Mouse (Mus musculus) cerebellum, adult 9-11 months (tissue): ENCODE data around the gene L1cam.

Experiments
- DNase-seq: peaks from one replicate; pipeline ENCODE4 v3.0.0; 2022

Gene L1cam

DNA sequence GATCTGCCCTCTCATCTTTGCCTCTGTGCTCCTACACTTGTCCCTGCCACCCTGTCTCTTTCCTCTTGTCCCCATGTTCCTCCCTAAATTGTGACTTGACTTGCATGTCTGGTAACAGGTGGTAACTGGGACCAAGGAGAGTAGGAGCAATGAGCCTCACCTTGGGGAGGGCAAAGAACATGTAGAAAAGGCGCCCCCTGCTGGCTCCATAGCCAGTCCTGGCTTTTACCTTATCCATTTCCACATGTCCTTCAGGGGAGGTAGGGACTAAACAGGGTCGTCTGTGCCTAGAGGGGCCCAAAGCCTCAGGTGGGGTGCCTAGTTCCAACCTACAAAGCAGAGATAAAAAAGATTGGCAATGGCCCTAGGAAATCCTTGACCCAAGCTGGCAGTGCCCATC, at the start of gene L1cam:
TSS of gene L1cam (minus strand) at position 387 of the 400 bp plus-strand sequence.
- DNase-seq: peak; percentile 61

- DNase-seq: no peak
Observed at GRCm38 (mm10) chrX:73942294-73942693, 46.4 kb upstream of the L1cam start.

DNA sequence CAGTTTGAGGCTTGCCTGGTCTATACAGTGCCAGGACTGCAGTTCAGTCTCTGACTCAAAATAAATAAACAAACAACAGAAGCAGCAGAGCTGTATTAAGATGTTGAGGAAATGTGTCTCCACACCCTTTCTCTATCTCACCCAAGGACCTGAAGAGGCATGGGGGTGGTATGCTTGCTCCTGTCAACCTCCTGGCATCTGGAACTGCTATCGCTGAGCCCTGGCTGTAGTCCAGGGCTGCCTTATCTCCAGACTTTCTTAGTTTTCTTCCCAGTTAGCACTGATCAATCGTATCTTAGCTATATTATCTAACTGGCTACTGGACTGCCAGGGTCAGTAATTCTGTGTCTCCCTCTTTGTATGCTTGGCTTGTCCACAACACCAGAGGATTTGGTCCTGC, 46.0 kb upstream of the L1cam start:
- DNase-seq: no peak

GRCm38 (mm10) chrX:73931871-73932270, 36.0 kb upstream of the L1cam start:
- DNase-seq: no peak

DNA sequence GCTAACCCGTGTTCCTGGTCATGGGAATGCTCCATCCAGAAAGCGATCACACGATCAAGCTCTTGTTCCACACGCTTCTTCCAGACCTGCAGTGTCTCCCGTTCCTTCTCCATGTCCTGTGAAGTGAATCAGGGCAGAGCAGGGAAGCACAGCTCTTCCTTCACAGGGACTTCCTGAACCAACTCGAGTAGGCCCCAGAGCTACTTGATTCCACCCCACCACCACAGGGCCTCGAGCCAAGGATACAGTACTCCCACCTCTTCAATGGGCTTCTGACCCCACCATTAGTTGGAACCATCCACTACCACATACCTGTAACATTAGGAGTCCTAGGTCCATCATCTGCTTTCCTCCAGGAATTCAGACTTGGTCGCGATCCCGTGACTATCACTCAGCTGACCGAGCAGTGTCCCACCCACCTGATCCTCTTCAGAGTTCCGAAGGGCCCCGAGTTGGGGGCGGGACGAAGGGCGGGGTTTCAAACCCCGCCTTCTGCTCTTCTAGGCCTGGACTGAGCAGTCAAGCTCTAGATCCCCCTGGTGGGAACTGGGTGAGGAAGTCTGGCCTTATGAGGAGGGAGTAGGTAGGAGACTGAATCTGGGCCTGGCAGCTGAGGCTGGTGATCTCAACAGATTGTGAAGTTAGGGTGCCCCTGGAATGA, 34.6 kb upstream of the L1cam start, which contains the start of gene Renbp:
TSS of gene Renbp (minus strand) at position 449 of the 661 bp plus-strand sequence.
- no peak for DNase-seq

DNA sequence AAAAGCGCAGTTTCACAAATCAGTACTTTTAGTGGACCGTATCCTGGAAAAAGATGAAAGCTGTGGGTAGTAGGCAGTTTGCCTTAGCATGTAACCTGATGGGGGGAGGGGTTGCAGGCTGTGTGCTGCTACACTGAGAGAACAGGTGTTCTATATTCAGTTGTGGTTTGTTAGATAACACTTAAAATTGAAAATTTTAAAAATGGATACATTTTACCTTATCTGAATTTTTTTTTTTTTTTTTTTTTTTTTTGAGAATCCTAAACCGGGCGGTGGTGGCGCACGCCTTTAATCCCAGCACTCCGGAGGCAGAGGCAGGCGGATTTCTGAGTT, 26.6 kb upstream of the L1cam start:
- DNase-seq: no peak

GRCm38 (mm10) chrX:73921823-73922549, 26.1 kb upstream of the L1cam start, which contains the start of the genes Arhgap4 and Naa10:
TSS of gene Arhgap4 (minus strand) at chrX:73921870.
TSS of gene Naa10 (minus strand) at chrX:73921944.
- DNase-seq: peak; percentile 94

DNA sequence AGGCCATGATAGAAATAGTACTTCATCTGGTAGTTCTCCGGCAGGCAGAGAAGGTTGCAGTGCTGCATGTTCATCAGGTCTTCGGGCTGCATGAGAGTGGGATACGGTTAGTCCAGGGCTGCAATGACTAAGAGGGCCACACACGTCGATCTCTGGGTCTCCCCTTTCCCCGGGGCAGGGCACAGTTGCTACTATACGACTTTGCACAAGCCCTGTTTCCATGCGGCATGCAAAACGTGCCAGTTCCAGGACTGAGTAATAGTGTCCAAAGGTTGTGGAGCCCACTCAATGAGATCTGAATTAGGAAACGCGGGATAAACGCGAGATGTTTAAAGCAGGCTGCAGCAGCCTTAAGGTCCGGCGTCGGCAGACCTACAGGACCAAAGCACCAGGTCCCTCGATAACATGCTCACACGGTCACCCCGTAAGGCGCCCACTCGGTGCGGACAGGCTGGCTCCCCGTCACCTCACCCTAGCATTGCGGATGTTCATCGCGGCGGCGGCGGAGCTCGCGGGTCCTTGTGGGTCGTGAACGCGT, 25.4 kb upstream of the L1cam start:
- no peak for DNase-seq

GRCm38 (mm10) chrX:73918631-73919030, 22.7 kb upstream of the L1cam start:
- no peak for DNase-seq

DNA sequence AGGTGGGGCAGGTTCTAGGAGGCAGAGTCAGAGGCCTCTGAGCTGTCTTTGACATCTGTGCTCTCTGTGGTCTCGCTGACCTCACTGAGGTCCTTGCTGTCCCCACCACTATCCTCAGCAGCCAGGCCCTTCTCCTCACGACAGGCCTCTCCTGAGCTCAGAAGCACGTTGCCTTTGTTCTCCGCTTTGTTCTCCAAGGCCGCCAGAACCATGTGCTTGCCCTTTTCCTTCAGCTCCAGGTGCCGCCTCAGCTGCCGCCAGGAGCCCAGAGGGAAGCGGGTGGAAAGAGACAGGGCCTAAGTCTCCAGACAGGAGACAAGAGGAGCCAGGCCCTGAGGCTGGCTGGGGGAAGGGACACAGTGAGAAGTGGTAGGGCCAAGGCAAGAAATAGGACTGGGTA, 21.0 kb upstream of the L1cam start:
- no peak for DNase-seq

GRCm38 (mm10) chrX:73914827-73915703, 19.2 kb upstream of the L1cam start:
- DNase-seq: peak; percentile 96

DNA sequence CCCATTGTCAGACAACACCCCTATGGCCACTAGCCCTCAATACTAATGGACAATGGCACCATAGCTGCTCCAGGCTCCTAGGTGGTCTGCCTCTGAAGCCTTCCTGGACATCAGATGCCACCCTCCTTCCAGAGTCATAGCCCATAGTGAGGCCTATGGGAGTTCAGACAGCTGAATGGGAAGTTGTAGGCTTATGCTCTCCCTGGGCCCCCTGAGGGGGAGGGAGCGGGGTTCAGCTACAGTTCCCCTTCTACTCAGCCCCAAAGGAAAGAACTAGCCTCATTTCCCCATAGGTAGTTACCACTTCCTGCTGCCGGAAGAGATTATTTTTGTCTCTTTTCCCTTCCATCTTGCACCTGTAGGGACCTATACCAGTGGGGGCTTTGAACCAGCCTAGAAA, 15.7 kb upstream of the L1cam start:
- DNase-seq: no peak

DNA sequence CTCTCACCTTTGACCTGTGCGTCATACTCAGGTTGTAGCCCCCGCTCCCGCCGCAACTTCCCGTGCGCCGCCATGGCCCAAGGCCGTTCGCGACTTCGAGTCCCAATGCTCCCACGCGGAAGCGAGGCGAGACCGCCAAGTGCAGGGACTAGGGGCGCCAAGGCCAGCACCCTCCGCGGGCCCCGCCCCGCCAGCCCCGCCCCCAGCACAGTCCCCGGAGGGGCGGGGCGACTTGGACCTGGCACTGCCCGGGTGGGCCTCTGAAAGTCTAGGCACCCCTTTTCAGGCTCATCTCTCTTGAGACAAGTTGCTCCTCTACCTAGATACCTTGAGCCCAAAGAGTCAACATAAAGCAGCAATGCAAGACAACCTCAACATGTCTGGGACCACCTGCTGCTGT, 15.3 kb upstream of the L1cam start:
- DNase-seq: no peak

GRCm38 (mm10) chrX:73910451-73910850, 14.5 kb upstream of the L1cam start:
- DNase-seq: no peak

DNA sequence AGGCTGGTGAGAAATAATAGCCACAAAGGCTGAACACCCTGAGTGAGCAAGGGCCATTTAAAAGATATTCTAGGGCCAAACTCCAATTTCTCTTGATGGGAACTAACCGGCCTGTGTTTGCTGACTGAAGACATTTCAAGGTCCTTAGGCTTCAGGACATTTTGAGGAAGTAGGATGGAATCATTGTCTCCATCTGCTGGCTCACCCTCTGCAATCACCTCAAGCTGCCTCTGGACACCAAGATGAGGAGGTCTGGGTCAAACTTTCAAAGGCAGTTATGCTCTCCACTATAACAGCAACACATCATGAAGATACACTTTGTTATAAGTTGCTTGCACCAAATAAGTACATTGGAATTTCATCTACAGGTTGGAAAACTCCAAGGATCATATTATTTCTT, 14.1 kb upstream of the L1cam start:
- no peak for DNase-seq

DNA sequence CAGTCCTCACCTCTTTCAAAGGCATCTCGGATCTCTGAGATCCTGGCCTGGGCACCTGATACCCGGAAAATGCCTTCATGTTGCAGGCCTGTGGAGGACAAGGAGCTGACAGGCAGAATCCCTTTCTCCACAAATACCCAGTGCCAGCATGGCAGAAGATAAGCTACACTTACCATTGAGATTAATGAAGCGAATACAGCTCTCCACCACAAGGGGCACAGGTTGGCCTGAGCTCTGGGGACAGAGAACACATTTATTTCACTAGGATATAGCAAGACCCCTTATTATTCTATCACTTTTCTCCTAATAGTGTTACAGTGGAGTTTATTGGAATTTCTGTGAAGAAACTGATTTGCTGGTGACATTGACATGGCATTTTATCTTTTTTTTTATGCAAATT, 2.1 kb upstream of the L1cam start:
- no peak for DNase-seq

- peak; percentile 68 for DNase-seq
Observed at GRCm38 (mm10) chrX:73892833-73893232, 3.1 kb downstream of the L1cam start.

DNA sequence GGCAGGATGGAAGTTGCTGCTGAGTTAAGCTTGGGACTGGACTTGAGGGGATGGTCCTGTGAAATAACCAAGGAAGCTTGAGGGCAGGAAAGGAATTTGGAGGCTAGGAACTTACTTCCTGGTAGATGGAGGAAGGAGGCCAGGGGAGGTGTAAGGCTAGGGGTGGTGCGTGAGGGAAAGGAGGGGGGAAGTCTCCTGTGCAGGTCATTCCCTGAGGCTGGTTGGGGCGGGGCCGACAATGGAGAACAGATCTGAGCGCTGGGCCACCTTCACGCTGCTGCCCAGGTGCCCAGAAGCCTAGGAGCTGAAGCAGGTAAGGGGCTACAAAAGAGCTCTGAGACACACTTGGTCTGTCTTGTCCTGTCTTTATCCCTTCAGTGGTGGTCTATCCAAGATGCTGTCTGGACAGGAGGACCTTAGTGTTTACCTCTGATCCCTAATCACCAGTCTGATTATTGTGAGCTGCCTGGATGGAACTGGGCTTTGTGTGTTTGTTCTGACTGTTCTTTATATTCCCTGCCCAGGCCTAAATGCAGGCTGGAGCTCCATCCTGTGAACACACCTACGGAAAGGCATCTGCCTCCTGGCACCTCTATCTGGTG, 4.3 kb downstream of the L1cam start, which contains the start of gene Avpr2:
TSS of gene Avpr2 (plus strand) at position 552 of the 602 bp plus-strand sequence.
- no peak for DNase-seq

GRCm38 (mm10) chrX:73881463-73881862, 14.4 kb downstream of the L1cam start:
- DNase-seq: peak; percentile 34

- DNase-seq: no peak
Observed at GRCm38 (mm10) chrX:73881036-73881427, 14.9 kb downstream of the L1cam start.

DNA sequence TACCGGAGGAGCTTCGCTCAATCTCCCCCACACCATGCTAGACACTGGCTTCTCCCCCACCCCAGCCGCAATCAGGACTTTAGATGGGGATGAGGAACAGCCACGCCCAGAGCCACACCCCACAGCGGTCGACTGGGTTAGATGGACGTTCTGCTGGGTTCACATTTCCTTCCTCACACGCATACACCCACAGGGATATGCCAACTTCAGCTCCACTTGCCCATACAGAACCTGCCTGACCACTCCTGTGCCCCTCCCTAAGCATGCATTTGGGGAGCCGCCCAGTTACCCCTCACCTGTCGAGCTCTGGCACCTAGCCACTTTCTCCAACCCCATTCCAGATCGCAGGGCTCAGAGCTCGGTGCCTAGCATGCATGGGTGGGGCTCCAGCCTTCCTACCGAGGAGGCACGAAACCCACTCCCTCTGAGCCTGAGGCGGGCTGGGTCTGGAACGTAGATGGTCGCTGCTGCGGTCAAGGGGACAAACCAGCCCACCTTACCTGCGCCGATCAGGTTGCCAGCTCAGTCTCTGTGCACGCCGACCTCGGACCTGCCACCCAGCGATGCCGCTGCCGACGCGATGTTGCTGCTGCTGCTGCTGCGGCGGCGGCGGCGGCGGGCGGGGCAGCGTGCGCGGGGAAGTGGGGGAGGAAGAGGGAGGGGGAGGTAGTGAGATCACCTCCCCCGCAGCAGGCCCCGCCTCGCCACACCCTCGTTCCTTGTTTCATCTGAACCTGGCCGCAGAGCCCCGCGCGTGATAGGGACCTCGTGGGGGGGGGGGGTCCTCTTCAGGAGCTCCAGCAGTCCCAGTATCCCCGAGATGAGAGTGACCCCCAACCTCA, 15.5 kb downstream of the L1cam start:
- peak; percentile 77 for DNase-seq

- DNase-seq: no peak
Observed at GRCm38 (mm10) chrX:73877014-73877413, 18.9 kb downstream of the L1cam start.
